Mouse (Mus musculus) liver, adult (tissue): ENCODE measurements around the gene Bahcc1.

Source experiments
- GATA4 ChIP-seq: IDR thresholded peaks from 2 replicates; pipeline ENCODE4 v1.6.1; 2014; ENCODE audit warnings: mild to moderate bottlenecking, low read length; ENCODE audit not compliant: insufficient replicate concordance

The Bahcc1 gene

DNA sequence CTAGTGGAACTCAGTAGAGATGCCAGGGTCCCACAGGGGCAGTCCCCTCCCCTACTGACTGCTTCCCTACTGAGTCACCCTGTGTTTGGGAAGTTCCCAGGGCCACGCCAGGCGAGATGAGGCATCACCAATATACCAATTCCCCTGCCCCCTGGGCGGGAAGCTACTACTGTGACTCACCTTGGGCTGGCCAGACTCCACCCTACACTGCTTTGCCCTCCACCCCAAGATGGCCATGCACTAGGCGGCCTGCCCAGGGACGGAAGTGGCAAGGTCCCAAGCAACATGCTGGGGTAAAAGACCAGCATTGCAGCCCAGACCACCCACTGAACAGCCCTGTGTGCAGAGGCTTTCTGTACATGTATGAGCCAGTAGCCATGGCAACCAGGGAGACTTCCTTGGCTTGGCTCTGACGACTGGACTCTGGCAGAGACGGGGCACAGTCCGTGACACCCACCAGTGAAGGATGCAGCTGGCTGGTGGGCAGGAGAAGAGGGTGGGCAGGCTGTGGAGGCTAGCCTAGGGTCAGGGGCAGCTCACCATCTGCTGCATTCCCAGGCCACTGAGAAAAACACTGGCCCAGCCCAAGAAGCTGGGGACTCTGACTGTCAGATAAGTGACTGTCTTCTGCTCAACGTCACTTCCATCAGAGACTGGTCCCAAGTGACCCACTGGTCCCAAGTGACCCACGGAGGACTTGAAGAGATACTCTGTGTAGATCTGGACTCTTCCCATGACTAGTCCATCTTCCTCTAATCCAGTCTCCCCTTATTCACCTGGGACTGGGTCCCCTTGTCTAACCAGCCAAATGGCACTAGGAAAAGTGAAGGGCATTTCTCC, 24.5 kb downstream of the Bahcc1 start:
- TF ChIP-seq GATA4, result no peak

DNA sequence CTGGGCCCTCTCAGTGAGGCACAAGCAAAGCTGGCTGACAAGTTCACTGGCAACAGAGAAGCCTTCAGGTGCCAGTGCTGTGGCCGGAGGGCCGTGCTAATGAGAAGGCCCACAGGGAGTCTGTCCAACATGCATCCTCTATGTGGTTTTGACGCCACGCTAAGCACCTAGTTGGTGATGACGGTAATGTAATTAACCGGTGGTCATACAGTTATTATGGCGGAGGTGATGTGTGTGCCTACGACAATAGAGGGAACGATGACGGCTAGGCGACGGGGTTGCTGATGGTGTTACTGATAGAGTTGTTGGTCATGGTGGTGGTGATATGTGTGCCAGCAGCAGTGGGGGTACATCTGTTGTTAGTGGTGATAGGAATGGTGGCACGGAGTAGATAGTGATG, 25.2 kb downstream of the Bahcc1 start:
- TF ChIP-seq GATA4, result no peak

DNA sequence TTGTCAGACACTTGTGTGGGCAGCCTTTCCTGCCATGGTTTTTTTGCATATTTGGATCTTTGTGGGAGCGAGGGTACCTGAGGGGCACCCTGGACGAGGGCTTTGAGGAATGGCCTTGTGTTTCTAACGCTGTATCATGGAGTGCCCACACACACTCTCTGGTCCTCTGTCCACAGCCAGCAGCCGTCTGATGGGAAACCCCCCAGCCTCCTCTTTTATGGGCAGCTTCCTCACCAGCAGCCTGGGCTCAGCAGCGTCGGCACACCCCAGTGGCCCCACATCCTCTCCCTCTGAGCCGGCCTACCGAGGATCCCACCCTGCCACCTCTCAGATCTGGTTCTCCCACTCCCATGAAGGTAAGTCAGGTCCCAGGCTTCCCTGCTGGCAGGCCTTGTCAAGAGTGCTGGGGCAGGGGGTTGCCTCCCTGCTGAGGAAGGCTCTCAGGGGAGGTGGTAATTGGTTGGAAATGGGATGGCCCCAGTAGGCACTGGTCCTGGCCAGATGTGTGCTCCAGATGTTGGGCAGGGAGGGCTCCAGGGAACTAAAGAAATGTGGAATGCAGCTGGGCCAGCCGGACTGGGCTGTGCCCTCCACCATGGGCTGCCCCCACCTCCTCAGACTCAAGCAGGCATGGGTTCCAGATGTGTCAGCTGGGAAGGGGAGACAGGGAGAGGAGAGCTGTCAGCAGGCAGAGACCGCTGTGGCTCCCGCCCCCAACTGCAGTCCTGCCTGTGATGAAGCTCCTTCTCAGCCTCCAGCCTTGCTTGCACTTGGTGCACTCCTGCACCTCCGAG, 26.3 kb downstream of the Bahcc1 start:
- TF ChIP-seq GATA4, result no peak

GRCm38 (mm10) chr11:120259792-120260768, 27.3 kb downstream of the Bahcc1 start:
- no peak for TF ChIP-seq GATA4

- no peak for TF ChIP-seq GATA4
Observed at GRCm38 (mm10) chr11:120260769-120261150, 28.0 kb downstream of the Bahcc1 start.

DNA sequence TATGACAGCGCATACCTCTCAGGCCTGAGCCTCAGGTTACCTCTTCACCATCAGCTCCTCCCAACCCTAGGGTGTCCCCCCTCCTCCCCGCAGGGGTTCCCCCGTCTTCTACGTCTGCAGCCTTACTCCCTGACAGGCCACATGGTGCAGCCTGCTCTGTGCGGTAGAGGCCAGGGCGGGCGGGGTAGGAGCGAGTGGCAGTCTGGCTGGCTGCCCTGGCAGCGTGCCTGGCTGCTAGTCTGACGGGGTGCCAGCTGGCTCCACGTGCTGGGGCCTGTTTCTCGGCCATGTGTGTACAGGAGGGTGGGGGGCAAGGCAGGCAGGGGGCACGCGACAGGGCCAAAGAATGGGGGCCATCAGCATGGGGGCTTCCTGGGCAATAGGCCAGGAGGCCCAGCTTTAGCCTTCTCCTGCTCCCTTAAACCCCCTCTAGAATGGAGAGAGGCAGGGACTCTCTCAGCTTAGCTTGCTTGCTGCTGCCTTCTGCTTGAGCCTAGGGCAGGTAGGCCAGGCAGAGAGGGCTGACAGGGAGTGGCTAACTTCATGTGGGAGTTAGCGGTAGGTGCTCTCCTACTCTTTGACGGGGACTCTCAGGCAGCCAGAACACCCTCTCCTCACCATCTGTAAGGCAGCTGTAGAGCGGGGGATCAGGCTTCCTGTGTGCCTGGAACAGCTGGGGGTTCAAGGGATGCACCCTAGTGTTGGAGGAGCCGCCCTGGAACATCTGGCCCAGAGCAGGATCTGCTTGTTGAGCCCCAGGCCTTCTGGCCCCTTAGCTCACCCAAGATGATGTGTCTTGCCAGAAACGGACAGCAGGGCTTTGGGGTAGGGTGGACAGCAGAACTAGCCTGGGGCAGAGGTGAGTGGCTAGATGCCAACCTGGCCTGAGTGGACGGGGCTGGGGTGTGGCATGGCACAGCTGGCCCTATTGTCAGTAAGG, 28.9 kb downstream of the Bahcc1 start:
- no peak; the same call in 1 of the 2 replicates for TF ChIP-seq GATA4

DNA sequence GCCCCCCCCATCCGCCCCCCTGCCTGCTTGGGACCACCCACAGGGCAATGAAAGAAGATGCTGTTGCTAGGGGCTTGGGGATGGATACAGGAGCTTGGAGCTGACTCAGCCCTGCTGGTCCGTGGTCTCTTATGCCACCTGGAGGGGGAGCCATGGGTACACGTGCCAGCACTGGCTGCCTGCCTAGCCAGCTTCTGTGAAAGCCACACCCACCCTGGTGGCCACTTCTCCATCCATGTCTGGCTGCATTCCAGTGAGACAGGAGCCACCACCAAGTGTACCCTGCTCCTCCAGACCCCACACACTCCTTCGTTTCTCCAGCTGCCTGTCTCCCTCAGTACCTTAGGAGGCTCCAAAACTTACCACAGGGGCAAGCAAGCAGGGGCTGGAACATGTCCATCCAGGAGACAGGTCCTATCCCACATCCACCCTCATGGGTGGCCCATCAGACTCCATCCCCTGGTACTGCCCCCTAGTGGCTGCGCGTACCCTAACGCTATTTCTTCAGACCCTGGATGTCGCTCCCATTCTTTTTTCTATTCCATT, 29.7 kb downstream of the Bahcc1 start:
- TF ChIP-seq GATA4, result no peak

GRCm38 (mm10) chr11:120263176-120263575, 30.4 kb downstream of the Bahcc1 start:
- no peak for TF ChIP-seq GATA4

DNA sequence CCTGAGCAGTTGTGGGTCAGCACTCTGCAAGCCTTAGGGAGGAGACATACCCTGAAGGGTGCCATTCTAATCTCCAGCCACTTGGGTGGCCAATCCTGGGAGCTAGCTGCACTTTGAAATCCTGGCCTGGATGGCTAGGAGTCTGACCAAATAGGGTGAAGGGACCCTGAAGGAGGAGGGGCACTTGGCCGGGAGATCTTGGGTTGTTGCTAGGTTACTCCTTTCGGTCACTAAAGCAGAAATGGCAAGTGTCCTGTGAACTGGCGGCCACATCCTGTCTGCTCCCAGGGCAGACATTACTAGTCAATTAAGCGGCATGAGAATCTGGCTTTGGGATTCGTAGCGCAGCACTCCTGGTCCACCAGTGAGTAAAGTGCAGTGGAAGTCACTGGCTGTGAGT, 31.3 kb downstream of the Bahcc1 start:
- TF ChIP-seq GATA4, result no peak

- TF ChIP-seq GATA4, result no peak
Observed at GRCm38 (mm10) chr11:120265458-120265857, 32.7 kb downstream of the Bahcc1 start.

DNA sequence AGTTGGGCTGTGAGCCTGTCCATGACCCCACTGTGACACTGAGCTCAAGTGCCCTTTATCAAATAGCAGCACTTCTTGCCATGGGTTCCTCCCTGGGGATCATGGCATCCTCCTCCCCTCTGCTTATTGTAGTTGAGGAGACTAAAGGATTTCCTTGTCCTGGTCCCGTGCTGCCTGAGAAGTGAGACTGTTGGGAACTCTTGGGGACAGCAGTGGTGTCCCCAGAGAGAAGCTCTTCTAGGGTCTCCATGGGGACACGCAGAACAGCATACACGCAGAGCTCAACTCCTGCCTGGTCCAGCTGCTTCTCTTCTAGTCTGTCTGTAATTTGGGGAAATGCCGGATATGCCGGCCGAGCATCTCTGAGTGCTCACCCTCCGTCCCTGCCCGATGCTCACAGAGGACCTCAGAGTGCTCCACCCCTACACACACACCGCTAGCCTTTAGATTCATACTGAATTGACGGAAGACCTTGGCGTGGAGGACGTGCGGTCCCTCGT, 33.6 kb downstream of the Bahcc1 start:
- TF ChIP-seq GATA4, result no peak

GRCm38 (mm10) chr11:120267274-120267673, 34.5 kb downstream of the Bahcc1 start:
- no peak for TF ChIP-seq GATA4

DNA sequence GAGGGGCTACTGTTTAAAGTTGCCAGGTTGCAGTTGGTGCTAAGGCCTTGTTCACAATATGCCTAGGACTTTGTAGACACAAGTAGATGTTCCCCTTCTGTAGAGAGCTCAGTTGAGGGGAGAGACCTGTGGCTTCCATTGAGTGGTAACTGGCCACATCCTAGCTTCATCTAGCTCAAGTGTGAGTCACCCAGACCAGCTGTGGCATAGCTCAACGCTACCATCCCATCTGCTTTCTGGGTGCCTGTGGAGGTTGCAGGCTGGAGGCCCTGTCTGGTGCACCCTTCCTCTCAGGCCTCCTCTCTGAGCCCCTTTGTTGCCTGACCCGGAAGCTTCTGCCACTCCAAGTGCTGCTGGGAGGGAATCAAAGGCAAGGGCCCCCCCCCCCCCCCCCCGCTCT, 34.9 kb downstream of the Bahcc1 start:
- TF ChIP-seq GATA4, result no peak
